8 mouse cellular contexts compared by ENCODE assay signal in the genomic region with DNA sequence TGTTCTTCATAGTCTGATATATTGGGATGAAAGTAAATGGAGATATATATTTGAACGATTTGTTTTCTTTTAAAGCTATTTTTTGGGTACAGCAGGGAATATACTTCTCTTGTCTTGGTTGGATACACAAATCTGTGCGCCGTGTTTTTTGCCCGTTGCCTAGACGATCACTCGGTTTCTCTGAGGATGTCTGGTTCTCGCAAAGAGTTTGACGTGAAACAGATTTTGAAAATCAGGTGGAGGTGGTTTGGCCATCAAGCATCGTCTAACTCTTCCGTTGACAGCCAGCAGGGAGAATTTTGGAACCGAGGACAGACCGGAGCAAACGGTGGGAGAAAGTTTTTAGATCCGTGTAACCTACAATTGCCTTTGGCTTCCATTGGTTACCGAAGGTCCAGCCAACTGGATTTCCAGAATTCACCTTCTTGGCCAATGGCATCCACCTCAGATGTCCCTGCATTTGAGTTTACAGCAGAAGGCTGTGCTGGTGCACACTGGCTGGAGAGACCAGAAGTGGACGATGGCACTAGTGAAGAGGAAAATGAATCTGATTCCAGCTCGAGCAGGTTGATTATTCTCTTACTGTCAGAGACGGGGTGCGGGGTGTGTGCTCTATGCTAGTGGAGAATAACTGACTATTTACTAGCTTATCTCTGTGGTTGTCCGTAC. TPM values are rescaled to one million over a fixed set of nuclear protein-coding genes. Genes with fewer than 3 reads are reported as not detected.
DNase-seq lines count a peak whose midpoint lies in the region; ATAC-seq and TF ChIP-seq lines count a peak whose summit lies in the region.

No protein-coding gene starts in this region.

- H3K9me3 ChIP-seq in forebrain, postnatal 0 days (ENCODE audit: low read length) = no peaks in the 10 kb centered on the region
- H3K9me3 ChIP-seq in neural tube, embryonic 13.5 days = no peaks in the 10 kb centered on the region

- H3K4me2 ChIP-seq in forebrain, postnatal 0 days (ENCODE audit: low read depth) = peak overlapping the region; percentile 45
- H3K4me2 ChIP-seq in neural tube, embryonic 13.5 days = peak overlapping the region; percentile 66

- peak; percentile 46 for ATAC-seq in forebrain, postnatal 0 days
- peak; percentile 42; the same call in 1 of the 2 replicates for ATAC-seq in neural tube, embryonic 13.5 days (ENCODE audit: low read depth)
- ATAC-seq in erythroid progenitor cell, adult 5-6 weeks (replicated peaks; ENCODE audit: low FRiP score, poor library complexity, severe bottlenecking) = no peak

- peaks cover 2% of the 10 kb centered on the region; the same call in 1 of the 2 replicates for H3K36me3 ChIP-seq in heart, adult 2 months (ENCODE audit: control insufficient read depth, insufficient read depth, low read length)
- no peaks in the 10 kb centered on the region for H3K36me3 ChIP-seq in forebrain, postnatal 0 days (ENCODE audit: insufficient read depth)
- no peaks in the 10 kb centered on the region for H3K36me3 ChIP-seq in neural tube, embryonic 13.5 days

- no peak for TF ChIP-seq POLR2A in heart, adult 2 months (IDR thresholded peaks at IDR 0.05; ENCODE audit: insufficient read depth, low read depth, low read length)

- no peaks in the 10 kb centered on the region for H3K27me3 ChIP-seq in heart, adult 2 months (ENCODE audit: control insufficient read depth, insufficient read depth, low read length)
- no peaks in the 10 kb centered on the region for H3K27me3 ChIP-seq in forebrain, postnatal 0 days (ENCODE audit: insufficient read depth, low read length)
- H3K27me3 ChIP-seq in neural tube, embryonic 13.5 days = no peaks in the 10 kb centered on the region

- no peak for TF ChIP-seq EP300 in heart, adult 2 months (IDR thresholded peaks at IDR 0.05; ENCODE audit: insufficient read depth, low read depth, low read length)

- 41% methylated on average over 20 of the region's 20 CpGs for WGBS in heart, adult 2 months
- WGBS in forebrain, postnatal 0 days = 3% methylated on average over 20 of the region's 20 CpGs
- 5% methylated on average over 20 of the region's 20 CpGs for WGBS in neural tube, embryonic 13.5 days

- peaks cover 2% of the 10 kb centered on the region for H3K4me1 ChIP-seq in heart, adult 2 months (ENCODE audit: control insufficient read depth, insufficient read depth, low read length)
- H3K4me1 ChIP-seq in forebrain, postnatal 0 days (ENCODE audit: insufficient read depth) = no peaks in the 10 kb centered on the region
- peaks cover 29% of the 10 kb centered on the region for H3K4me1 ChIP-seq in neural tube, embryonic 13.5 days (replicated peaks)

- intact Hi-C loops in heart, adult 2 months (cut with DNase I) = no loop called here
- intact Hi-C loops in left cerebral cortex, postnatal 36 days (cut with DNase I) = loop anchor here (1.0 to 5.0 kb wide), 2 partner anchors 24 to 71 kb away; partner anchors contain the start of gene Klhl5

- no peak for TF ChIP-seq CTCF in heart, adult 2 months (IDR thresholded peaks at IDR 0.05)
- no peak for TF ChIP-seq CTCF in forebrain, postnatal 0 days (IDR thresholded peaks at IDR 0.05; ENCODE audit: low read depth)

- peak overlapping the region; percentile 9; the same call in 1 of the 2 replicates for H3K4me3 ChIP-seq in heart, adult 2 months
- H3K4me3 ChIP-seq in forebrain, postnatal 0 days (ENCODE audit: low read depth, low read length) = peak overlapping the region; percentile 49
- peak overlapping the region; percentile 58 for H3K4me3 ChIP-seq in neural tube, embryonic 13.5 days

- H3K79me2 ChIP-seq in heart, adult 2 months (replicated peaks; ENCODE audit: control insufficient read depth, insufficient read depth, low read length) = peaks cover 9% of the 10 kb centered on the region

- H3K27ac ChIP-seq in heart, adult 2 months = no peak overlapping the region
- H3K27ac ChIP-seq in forebrain, postnatal 0 days (ENCODE audit: low read depth, low read length) = peak overlapping the region; percentile 70
- peak overlapping the region; percentile 81 for H3K27ac ChIP-seq in neural tube, embryonic 13.5 days (replicated peaks)

- H3K9ac ChIP-seq in heart, adult 2 months (ENCODE audit: low read depth, low read length) = no peak overlapping the region
- H3K9ac ChIP-seq in forebrain, postnatal 0 days = peak overlapping the region; percentile 60
- peak overlapping the region; percentile 80 for H3K9ac ChIP-seq in neural tube, embryonic 13.5 days

- DNase-seq in heart, adult 2 months = no peak
- no peak for DNase-seq in heart, postnatal 4 days
- DNase-seq in cerebellum, adult 11-12 months = peak; percentile 23
- peak; percentile 76 for DNase-seq in forebrain, postnatal 0 days
- DNase-seq in left cerebral cortex, postnatal 36 days (ENCODE audit: low spot score in 2 of 2) = peak; percentile 24 to 37
- no peak for DNase-seq in spleen, postnatal 10 days (ENCODE audit: low spot score in 2 of 2)

RNA-seq across cellular contexts. Expression of gene Klhl5, which starts 24.0 kb away (rescaled TPM):
- total RNA-seq in heart, adult 2 months (2021) = 10 to 100 TPM; 12.9 to 15.3 TPM
- polyA plus RNA-seq in heart, adult 2 months (2012; rRNA removed) = 10.8 and 18.8 TPM in 2 replicates
- total RNA-seq in heart, postnatal 4 days (2021) = 10 to 100 TPM; 21.5 to 22.8 TPM
- total RNA-seq in forebrain, postnatal 0 days (2014; rRNA removed) = 48.3 and 57.2 TPM in 2 replicates
- polyA plus RNA-seq in forebrain, postnatal 0 days (2015; fragmentation: Nextera tagmentation; extraction: Ambion mirVana) = 39.4 and 49.6 TPM in 2 replicates
- 10 to 100 TPM; 39.5 to 41.9 TPM for total RNA-seq in left cerebral cortex, postnatal 36 days (2021)
- 55.8 and 60.8 TPM in 2 replicates for polyA plus RNA-seq in neural tube, embryonic 13.5 days (2015; fragmentation: Nextera tagmentation; extraction: Ambion mirVana)
- 14.4 and 22.2 TPM in 2 replicates for total RNA-seq in erythroid progenitor cell, adult 5-6 weeks (2015; ENCODE audit: low replicate concordance)
- 6.4 and 6.8 TPM in 2 replicates for total RNA-seq in erythroid progenitor cell, adult 5-6 weeks (2017; ENCODE audit: low replicate concordance)

RNA-seq across cellular contexts. Expression of gene Tmem156, which starts 39.4 kb away (rescaled TPM):
- under 1 TPM in 1 of 2 experiments, not detected in 1; 0.27 TPM for total RNA-seq in heart, adult 2 months (2021)
- polyA plus RNA-seq in heart, adult 2 months (2012; rRNA removed) = not detected in 2 replicates
- under 1 TPM; 0.19 to 0.20 TPM for total RNA-seq in heart, postnatal 4 days (2021)
- 0.19 and 0.23 TPM in 2 replicates for total RNA-seq in forebrain, postnatal 0 days (2014; rRNA removed)
- polyA plus RNA-seq in forebrain, postnatal 0 days (2015; fragmentation: Nextera tagmentation; extraction: Ambion mirVana) = 0.15 and 0.21 TPM in 2 replicates
- under 1 TPM; 0.27 to 0.50 TPM for total RNA-seq in left cerebral cortex, postnatal 36 days (2021)
- not detected in 2 replicates for polyA plus RNA-seq in neural tube, embryonic 13.5 days (2015; fragmentation: Nextera tagmentation; extraction: Ambion mirVana)
- total RNA-seq in erythroid progenitor cell, adult 5-6 weeks (2015; ENCODE audit: low replicate concordance) = 2.5 and 4.0 TPM in 2 replicates
- total RNA-seq in erythroid progenitor cell, adult 5-6 weeks (2017; ENCODE audit: low replicate concordance) = 2.1 and 16.3 TPM in 2 replicates

Comparison
In these comparisons a context has a peak if more than half of its experiments do, and no peak if none do; other contexts are left out.
1. DNase-seq: peak in cerebellum, adult 11-12 months (single experiment), forebrain, postnatal 0 days (single experiment) and left cerebral cortex, postnatal 36 days (2 of 2); none in heart, adult 2 months (0 of 2), heart, postnatal 4 days (single experiment) and spleen, postnatal 10 days (0 of 2).
2. Peak in every context shown above with its lines, with median percentiles within 50 percentile points of each other: H3K4me3 ChIP-seq.